Mouse (Mus musculus) kidney, postnatal 14 days (tissue): Measurements from ENCODE around the gene Met.

Source experiments
- DNase-seq: peaks from one replicate; pipeline ENCODE4 v3.0.0; 2022; ENCODE audit warnings: mixed read lengths

Met gene

GRCm38 (mm10) chr6:17554263-17554662 lies 90.7 kb downstream of the Met start:
- no peak for DNase-seq

- DNase-seq: peak; percentile 60
These were observed 91.2 kb downstream of the Met start for GRCm38 (mm10) chr6:17554757-17555156.

- no peak for DNase-seq
These were observed 92.1 kb downstream of the Met start for GRCm38 (mm10) chr6:17555719-17556118.

DNA sequence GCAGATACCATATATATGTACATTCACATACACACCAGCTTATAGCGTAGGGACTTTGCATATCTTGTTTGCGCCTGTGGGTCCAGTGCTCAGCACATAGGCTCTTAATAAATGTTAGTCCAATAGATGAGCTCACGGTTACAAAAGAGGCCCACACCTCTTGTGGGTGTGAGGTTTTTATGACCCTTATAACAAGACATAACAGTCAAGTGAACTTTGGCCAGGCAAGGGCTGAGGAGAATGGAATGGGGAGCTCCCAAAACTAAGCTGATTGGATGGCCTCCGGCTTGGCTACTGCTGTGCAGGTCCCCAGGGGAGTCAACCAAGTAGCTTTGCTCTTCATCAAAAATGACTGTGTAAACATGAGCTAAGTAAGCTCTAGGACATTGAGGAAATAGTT lies 96.1 kb downstream of the Met start:
- peak; percentile 50 for DNase-seq

DNA sequence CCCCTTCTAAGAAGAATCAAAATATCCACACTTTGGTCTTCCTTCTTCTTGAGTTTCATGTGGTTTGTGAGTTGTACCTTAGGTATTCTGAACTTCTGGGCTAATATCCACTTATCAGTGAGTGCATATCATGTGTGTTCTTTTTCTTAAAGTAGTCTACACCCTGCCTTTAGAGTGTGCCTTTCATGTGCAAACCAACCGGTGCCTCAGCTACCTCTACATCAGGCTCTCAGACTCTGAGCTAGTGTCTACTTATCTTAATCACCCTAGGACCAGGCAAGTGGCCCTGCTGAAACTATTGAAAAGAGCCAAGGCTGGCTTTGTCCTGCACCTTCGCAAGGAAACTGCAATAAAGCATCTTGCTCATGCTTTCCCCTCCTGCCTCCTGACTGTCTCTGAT lies 97.7 kb downstream of the Met start:
- DNase-seq: no peak

- no peak for DNase-seq
These were observed 98.3 kb downstream of the Met start for GRCm38 (mm10) chr6:17561886-17562285.

- DNase-seq: no peak
These were observed 99.0 kb downstream of the Met start for GRCm38 (mm10) chr6:17562472-17563088.

DNA sequence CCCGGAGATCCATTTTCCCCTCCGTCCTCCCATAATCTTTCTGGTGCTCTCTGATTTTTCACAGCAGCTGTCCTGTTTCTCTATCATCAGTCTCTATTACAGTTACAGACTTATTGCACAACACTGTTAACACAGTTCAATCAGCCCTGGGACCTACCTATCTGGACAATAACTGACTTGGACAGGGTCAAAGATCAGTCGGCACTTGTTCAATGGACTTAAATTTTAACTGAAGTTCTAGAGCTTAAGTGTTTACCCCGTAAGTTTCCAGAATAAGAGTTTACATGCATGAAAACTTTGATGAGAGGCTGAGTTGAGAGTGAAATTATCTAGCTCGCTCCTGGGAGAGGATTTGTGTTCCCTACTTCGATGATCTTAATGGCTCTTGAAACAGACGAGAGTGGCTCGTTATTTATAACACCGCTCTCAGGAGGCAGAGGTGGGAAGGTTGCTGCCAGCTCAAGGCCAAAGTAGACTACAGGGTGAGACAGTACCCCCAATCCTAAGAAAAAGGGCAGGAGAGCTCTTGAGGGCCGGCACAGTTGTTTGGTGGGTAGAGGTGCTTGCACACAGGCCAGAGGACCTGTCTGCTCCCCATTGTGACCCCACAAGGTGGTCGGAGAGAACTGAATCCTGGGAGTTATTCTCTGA lies 105.2 kb downstream of the Met start:
- peak; percentile 73 for DNase-seq

DNA sequence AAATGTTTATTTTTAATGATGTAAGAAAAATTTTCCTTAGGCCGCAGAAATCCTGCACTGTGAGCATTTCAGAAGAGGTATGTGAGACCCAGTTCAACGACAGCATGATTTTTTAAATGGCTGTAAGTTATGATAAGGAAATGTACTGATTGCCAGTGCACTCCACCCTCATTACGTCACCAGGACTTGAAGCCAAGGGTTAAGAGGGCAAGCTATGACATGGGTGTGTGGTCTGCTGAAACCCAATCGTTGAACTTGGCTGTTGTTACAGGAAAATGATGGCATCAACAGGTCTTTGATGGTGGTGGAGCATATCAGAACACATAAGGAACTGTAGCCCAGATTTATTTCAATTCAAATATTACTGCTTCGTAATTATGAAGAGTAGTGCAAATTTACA lies 109.6 kb downstream of the Met start:
- no peak for DNase-seq

DNA sequence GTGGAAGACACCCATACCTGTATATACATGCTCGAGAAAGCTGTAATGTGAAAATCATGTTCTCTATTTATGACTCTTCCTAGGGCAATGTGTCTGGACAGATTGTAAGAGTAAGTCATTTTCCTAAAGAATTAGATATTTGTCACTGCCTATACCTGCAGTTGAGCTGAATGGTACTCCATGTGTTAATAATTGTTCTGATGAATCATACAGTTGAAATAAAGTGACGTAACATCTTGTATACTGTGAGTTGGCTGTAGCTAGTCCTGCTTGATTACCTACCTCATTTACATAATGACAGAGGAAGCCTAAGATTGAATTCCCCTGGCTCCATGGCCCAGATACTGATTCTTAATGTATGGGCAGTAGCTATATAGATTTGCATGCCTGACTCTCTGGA lies 110.1 kb downstream of the Met start:
- no peak for DNase-seq

DNA sequence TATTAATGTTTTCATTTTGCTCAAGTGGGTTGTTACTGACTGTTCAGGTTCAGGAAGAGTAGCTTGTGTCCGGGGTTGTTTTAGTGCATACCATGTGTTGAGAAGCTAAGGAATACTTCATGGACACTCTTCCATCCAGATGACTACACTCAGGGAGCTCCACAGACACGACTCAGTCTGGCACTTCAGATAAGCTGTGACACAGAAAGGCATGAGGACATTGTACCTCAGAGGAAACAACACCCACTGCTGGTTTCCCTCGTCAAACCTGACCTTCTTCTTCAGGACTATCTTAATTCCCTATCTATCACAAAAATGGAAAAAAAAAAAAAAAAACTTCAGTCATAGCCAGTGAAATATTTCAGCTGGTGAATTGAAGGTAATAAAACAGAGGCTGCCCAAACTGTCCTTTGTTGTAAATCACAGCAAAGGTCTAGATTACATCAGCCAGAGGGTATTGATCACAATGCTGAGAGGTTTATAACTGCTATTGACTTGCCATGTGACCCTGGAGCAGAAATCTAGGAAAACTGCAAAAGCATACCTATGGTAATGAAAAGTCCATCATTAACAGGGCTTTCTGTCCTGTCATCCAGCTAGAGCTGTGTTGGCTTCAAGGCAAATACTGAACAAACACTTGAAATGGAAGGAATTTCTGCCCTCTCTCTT lies 114.6 kb downstream of the Met start:
- DNase-seq: no peak

DNA sequence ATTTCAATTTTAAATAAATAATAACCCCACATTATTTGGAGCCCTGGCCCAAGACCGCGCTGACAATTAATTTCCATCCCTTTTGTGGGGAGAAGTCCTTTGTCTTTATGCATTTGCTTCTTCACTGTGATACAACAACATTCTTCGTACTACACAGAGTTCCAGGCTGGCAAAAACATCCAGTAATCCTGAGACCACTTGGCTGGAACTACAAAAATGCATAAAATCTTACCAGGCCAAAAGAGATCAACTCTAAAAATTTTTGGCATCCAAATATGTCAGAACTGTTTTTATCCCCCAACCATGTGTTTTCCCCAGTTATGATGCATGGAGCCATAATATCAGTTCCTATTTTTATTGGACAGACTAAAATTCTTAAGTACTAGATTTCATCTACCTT lies 116.7 kb downstream of the Met start:
- no peak for DNase-seq

GRCm38 (mm10) chr6:17583982-17584381 lies 120.4 kb downstream of the Met start:
- peak; percentile 76 for DNase-seq

GRCm38 (mm10) chr6:17589049-17589952 lies 125.7 kb downstream of the Met start:
- DNase-seq: peak; percentile 85

DNA sequence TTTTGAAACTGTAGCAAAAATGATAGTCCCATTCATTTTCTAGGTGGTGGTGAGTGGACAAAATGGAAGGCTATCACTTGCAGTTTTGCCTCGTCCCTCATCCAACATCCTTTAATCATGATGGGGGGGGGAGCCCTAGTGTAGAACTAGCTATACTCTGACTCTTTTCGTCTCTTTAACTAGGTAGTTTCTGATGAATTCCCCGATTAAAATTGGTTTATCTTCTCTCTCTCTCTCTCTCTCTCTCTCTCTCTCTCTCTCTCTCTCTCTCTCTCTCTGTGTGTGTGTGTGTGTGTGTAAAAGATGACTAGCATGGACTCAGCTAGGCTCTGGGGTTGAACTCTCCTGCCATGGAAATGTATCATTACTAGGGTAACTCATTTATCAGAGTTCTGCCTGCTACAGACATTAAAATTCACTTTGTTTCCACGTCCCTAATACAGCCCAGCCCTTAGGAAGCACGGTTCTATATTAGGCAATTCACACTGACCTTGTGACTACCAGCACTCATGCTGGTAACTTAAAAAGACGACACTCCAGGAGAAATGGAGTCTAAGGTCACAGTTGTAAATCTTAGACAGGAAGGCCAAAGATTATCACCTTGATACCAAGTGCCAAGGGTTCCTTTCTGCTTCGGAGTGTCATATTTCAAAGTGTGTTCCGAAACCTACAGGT lies 126.5 kb downstream of the Met start:
- no peak for DNase-seq

DNA sequence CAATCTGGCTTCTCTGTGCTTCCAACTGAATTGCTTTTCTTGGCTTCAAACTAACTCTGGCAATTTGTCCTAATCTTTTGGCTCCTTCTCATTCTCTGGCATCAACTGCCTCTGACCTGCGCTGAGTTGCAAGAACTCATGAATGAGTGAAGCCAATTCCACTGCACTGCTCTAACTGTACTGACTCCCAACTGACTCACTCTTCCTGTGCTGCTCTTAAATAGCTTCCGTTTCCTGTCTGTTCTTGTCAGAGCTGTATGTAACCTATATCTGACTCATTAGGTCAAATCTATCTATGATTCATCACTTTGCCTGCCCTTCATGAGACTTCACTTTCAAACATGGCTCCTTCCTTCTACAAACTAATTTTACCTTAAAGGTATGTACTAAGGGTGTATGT lies 130.4 kb downstream of the Met start:
- no peak for DNase-seq

DNA sequence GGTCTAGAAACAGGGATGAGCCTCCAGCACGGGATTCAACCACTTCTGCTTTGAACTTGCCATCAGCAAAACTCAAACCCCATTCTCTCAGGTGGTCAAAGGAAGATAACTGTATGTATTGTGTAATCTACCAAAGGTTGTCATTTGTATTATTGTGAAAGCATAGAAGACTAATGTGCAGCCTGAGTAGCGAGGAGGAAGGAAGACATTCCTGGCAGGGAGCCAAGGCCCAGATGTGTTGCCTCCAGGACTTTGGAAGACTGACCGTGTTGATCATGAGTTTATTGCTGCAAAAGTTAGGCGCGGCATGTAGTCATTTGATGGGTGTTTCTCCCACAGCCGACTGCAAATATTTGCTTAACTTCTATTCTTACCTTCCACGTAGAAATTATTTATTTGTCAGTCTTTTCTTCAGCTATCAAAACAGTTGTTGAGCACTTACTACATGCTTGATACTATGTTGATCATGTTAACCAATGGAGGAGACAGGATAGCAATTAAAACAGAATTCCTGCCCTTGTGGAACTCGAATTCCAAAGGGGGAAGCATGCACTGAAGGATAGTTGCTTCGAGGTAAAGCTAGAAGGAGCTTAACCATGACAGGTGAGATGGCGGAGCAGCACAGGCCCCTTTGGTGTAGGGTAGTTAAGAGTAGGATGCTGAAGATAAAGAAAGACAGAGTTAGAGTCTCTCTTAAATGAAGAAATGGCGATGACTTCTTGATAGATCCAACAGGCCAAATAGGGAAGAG lies 132.3 kb downstream of the Met start:
- peak; percentile 57 for DNase-seq

DNA sequence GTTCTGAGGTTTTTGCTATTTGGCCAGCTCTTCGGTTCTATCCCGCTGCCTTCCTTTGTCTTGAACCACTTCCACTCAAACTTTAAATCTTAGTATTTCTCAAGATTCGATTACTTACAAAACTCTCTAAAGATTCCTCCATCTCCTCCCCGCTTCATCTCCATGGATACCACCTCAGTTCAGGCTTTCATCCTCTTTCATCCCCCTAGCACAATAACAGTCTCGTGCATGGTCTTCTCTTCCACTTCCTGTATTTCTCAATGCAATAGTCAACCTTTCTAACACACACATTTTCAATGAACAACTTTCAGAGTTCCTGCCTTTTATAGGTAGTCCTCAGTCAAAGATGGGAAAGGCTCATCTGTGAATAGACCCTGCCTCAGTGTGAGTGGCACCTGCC lies 135.8 kb downstream of the Met start:
- no peak for DNase-seq

GRCm38 (mm10) chr6:17601526-17601925 lies 137.9 kb downstream of the Met start:
- DNase-seq: no peak

DNA sequence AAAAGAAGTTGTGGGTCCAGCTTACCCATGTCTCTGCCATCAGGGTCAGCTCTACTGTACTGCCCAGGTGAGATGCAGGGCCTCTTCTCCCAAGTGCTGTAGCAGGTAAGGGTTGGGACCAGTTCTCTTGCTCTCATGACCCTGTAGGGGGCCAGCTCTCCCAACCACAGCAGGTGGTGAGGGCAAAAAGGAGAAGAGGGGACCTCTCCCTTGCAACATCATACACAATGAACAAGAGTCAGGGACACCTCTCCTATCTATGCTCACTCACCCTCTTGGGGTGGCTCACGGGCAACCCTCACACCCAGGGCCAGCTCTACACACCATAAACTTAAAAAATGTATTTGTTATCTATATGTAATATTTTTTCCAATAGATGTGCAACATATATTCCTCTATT lies 143.3 kb downstream of the Met start:
- DNase-seq: no peak

DNA sequence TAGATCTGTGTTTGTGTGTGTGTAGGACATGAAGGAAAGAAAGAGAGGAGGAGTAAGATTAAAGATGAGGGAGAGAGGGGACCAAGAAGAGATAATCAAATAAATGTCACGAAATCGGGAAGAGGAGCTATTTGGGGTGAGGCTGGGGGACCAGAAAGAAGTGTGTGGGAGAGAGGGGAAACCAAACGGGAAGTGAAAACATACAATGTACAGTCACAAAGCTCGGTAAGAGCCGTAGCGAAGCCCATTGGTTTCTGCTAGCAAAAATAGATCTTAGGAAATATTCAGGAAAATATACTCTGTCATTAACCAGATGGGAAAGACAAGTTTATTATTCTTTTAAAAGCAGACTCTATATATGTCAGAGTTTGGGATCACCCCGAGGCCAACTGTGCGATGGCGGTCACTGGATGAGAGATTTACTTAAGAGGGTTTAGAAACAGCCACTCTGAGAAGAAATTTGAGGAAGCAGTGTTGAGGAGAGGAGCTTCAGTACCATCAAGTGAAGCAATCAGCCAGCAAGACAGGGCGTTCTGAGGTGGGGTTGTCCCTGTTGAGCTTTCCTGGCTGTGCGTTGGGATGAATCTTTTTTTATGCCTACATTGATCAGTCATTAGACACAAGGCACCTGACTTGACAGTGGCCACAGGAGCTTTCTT lies 147.9 kb downstream of the Met start:
- DNase-seq: no peak
